In the genomic region with DNA sequence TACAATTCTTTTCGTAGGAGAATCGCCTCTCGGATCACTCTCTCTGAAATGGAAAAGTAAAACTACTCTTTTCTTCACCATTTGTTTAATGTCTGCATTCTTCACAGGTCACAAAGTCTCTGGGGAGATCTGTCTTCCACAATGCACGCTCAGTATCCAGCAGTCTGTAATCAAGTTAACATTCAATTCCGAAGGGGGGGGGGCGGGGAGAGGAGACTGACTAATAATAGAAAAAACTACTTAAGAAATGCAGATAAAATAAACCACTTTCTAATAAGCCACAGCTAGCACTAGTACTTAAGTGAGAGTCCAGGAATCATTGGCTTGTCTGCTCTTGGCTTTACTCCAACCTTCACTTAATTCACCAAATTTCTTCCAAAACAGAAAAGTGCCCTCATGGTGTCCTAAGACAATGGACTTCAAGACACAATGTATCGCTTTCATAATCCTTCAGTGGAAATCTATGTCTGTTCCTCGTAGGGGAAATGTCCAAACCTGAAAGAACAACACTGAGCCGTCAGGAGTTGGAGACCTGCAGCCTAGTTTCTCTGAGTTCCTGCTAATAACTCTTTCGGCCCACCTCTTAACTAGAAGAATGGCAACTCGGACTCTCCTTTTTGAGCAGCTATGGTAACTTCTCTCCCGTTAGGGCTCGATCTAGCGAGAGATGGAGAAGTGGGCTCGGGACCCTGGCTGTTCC, we compare ENCODE assay signal across 8 mouse cellular contexts. TPM values are rescaled to one million over a fixed set of nuclear protein-coding genes. Genes with fewer than 3 reads are reported as not detected.
DNase-seq lines count a peak whose midpoint lies in the region; ATAC-seq and TF ChIP-seq lines count a peak whose summit lies in the region.

No protein-coding gene starts in this region.

- H3K27ac ChIP-seq in limb, embryonic 15.5 days = peak overlapping the region; percentile 99
- H3K27ac ChIP-seq in stomach, postnatal 0 days (replicated peaks) = peak overlapping the region; percentile 97

- H3K4me1 ChIP-seq in erythroblast, embryonic 14.5 days (ENCODE audit: control insufficient read depth) = peaks cover 32% of the 10 kb centered on the region
- H3K4me1 ChIP-seq in limb, embryonic 15.5 days = peaks cover 12% of the 10 kb centered on the region
- H3K4me1 ChIP-seq in stomach, postnatal 0 days (replicated peaks; ENCODE audit: control insufficient read depth, insufficient read depth) = 0 out of 2 replicates have a peak, but pooled peaks cover 3% of the 10 kb centered on the region

- peak overlapping the region; percentile 86 for H3K4me3 ChIP-seq in erythroblast, embryonic 14.5 days (replicated peaks)
- peak overlapping the region; percentile 83 for H3K4me3 ChIP-seq in limb, embryonic 15.5 days
- peak overlapping the region; percentile 92 for H3K4me3 ChIP-seq in stomach, postnatal 0 days (ENCODE audit: low read depth, low read length)

- no peak for TF ChIP-seq CTCF in stomach, postnatal 0 days (IDR thresholded peaks at IDR 0.05; ENCODE audit: low read depth)

- H3K9ac ChIP-seq in limb, embryonic 15.5 days = peak overlapping the region; percentile 78
- peak overlapping the region; percentile 97 for H3K9ac ChIP-seq in stomach, postnatal 0 days (ENCODE audit: low read length)

- peak overlapping the region; percentile 72 for H3K4me2 ChIP-seq in limb, embryonic 15.5 days
- peak overlapping the region; percentile 59 for H3K4me2 ChIP-seq in stomach, postnatal 0 days (replicated peaks; ENCODE audit: low read depth)

- TF ChIP-seq EP300 in stomach, postnatal 0 days (optimal IDR thresholded peaks at IDR 0.05) = no peak

- no peak for ATAC-seq in limb, embryonic 15.5 days (ENCODE audit: insufficient number of reproducible peaks, low FRiP score, low TSS enrichment, low read depth)
- 0 out of 2 replicates have a peak, but pooled peaks have one; percentile 6 for ATAC-seq in stomach, postnatal 0 days (ENCODE audit: low FRiP score, low TSS enrichment)

- no peaks in the 10 kb centered on the region for H3K9me3 ChIP-seq in erythroblast, embryonic 14.5 days (ENCODE audit: control insufficient read depth, low read length)
- no peaks in the 10 kb centered on the region for H3K9me3 ChIP-seq in limb, embryonic 15.5 days
- H3K9me3 ChIP-seq in stomach, postnatal 0 days (ENCODE audit: control insufficient read depth, low read length) = no peaks in the 10 kb centered on the region

- peaks cover 11% of the 10 kb centered on the region for H3K36me3 ChIP-seq in erythroblast, embryonic 14.5 days (ENCODE audit: control insufficient read depth)
- no peaks in the 10 kb centered on the region; the same call in 1 of the 2 replicates for H3K36me3 ChIP-seq in limb, embryonic 15.5 days
- 0 out of 2 replicates have a peak, but pooled peaks cover 3% of the 10 kb centered on the region for H3K36me3 ChIP-seq in stomach, postnatal 0 days (ENCODE audit: control insufficient read depth, insufficient read depth, low read length)

- DNase-seq in frontal cortex, postnatal 25 days (ENCODE audit: low spot score in 2 of 2) = peak; percentile 9 to 12
- DNase-seq in frontal cortex, postnatal 36 days (ENCODE audit: low spot score in 2 of 2) = no peak
- DNase-seq in 416B (ENCODE audit: low read depth) = peak; percentile 62
- DNase-seq in stomach, postnatal 0 days (ENCODE audit: low spot score) = no peak
- DNase-seq in right cerebral cortex, postnatal 14 days = no peak
- no peak for DNase-seq in right cerebral cortex, postnatal 36 days (ENCODE audit: low spot score in 2 of 2)

- 19% methylated on average over 15 of the region's 15 CpGs for WGBS in limb, embryonic 15.5 days
- 5% methylated on average over 15 of the region's 15 CpGs for WGBS in stomach, postnatal 0 days

- H3K27me3 ChIP-seq in erythroblast, embryonic 14.5 days (ENCODE audit: control insufficient read depth) = no peaks in the 10 kb centered on the region
- H3K27me3 ChIP-seq in limb, embryonic 15.5 days = no peaks in the 10 kb centered on the region
- H3K27me3 ChIP-seq in stomach, postnatal 0 days (ENCODE audit: control insufficient read depth, insufficient read depth, low read length) = no peaks in the 10 kb centered on the region

RNA-seq across cellular contexts. Expression of a gene that starts 0.8 kb away (rescaled TPM):
- polyA plus RNA-seq in erythroblast, embryonic 14.5 days (2012) = 0.24 TPM in 1 of 2 replicates, not detected in the other
- polyA plus RNA-seq in limb, embryonic 15.5 days (2015; fragmentation: Nextera tagmentation; extraction: Ambion mirVana) = 37.2 and 42.6 TPM in 2 replicates
- 17.7 TPM in 2 replicates for polyA plus RNA-seq in stomach, postnatal 0 days (2015; fragmentation: Nextera tagmentation; extraction: Ambion mirVana)

Comparison
In these comparisons a context has a peak if more than half of its experiments do, and no peak if none do; other contexts are left out.
1. DNase-seq: peak in frontal cortex, postnatal 25 days (2 of 2) and 416B (single experiment); none in frontal cortex, postnatal 36 days (0 of 2), stomach, postnatal 0 days (single experiment), right cerebral cortex, postnatal 14 days (single experiment) and right cerebral cortex, postnatal 36 days (0 of 2).
2. RNA of a gene that starts 0.8 kb away (polyA plus RNA-seq): 37.2 to 42.6 TPM in limb, embryonic 15.5 days and 17.7 TPM in stomach, postnatal 0 days; 0.24 TPM in erythroblast, embryonic 14.5 days; every median in the first group is over 10 times any median in the second.
3. Peak in every context shown above with its lines, with median percentiles within 50 percentile points of each other: H3K4me3 ChIP-seq.